21 mouse cellular contexts compared by ENCODE assay signal in the genomic region with DNA sequence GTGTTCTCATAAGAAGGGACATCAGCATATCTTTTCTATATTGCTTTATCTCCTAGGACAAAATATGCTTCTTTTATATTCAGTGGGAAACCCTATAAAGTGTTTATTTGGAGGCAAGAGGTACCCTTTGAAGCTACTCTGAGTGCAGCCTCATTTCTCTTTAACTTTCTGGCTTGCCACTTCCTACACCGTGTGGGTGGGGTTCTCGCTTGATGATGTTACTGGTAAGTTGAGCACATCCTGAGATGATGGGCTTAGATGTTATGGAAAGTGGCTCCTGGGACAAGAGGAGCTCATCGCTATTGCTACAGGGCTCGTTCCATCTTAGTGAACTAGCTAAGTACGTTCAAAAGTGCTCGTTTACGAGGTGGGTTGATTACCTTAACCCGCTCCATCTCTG.
DNase-seq lines count a peak whose midpoint lies in the region; ATAC-seq lines count a peak whose summit lies in the region.
"Had no signal": no experiment of that assay in that cellular context is flagged by ENCODE, and none has a peak within 500 bp of the region (broad histone marks: within the 10 kb centered on the region; RNA-seq: fewer than 3 reads in every experiment).

No protein-coding gene starts in this region.

- ATAC-seq in CD4-positive, CD25-positive, alpha-beta regulatory T cell, adult 4 months, result peak; percentile 34
- ATAC-seq: forebrain, embryonic 13.5 days; intestine, embryonic 15.5 days had no signal

- H3K27me3 ChIP-seq in midbrain, embryonic 10.5 days (ENCODE audit: low read depth, poor library complexity, severe bottlenecking), result no peaks in the 10 kb centered on the region
- H3K27me3 ChIP-seq: embryonic facial prominence, embryonic 13.5 days; forebrain, embryonic 13.5 days; heart, embryonic 13.5 days; hindbrain, embryonic 12.5 days; intestine, embryonic 15.5 days had no signal

- H3K36me3 ChIP-seq in midbrain, embryonic 10.5 days, result no peaks in the 10 kb centered on the region
- H3K36me3 ChIP-seq: embryonic facial prominence, embryonic 13.5 days; G1E; heart, embryonic 13.5 days; hindbrain, embryonic 12.5 days; intestine, embryonic 15.5 days had no signal

- WGBS in midbrain, embryonic 10.5 days, result 95% methylated on average over 8 of the region's 8 CpGs

- intact Hi-C loops in heart, postnatal 14 days (cut with DNase I), result no loop called here

- peak; percentile 18 for DNase-seq in heart, adult 11 months
- DNase-seq in heart, postnatal 14 days, result no peak
- DNase-seq in induced T-regulatory cell, adult 2 months (ENCODE audit: low read depth), result peak; percentile 38
- DNase-seq in thymus, postnatal 25 days, result peak; percentile 27
- DNase-seq in midbrain, embryonic 10.5 days (ENCODE audit: low spot score), result no peak
- no peak for DNase-seq in liver
- DNase-seq in cerebellum, postnatal 36 days, result no peak
- DNase-seq: adrenal gland, adult 8-10 months; adrenal gland, postnatal 36 days; B cell, adult 2 months; cerebellum, adult 8-10 months; gastrocnemius, adult 2 months; gastrocnemius, postnatal 25 days; heart, postnatal 4 days had no signal

- no peak overlapping the region for H3K27ac ChIP-seq in midbrain, embryonic 10.5 days (replicated peaks)
- H3K27ac ChIP-seq: embryonic facial prominence, embryonic 13.5 days; forebrain, embryonic 13.5 days; gastrocnemius, adult 2 months; heart, embryonic 13.5 days; hindbrain, embryonic 12.5 days; intestine, embryonic 15.5 days had no signal

- H3K9me3 ChIP-seq in midbrain, embryonic 10.5 days (replicated peaks), result no peaks in the 10 kb centered on the region
- H3K9me3 ChIP-seq: embryonic facial prominence, embryonic 13.5 days; forebrain, embryonic 13.5 days; G1E; heart, embryonic 13.5 days; hindbrain, embryonic 12.5 days; intestine, embryonic 15.5 days had no signal

- no peaks in the 10 kb centered on the region for H3K4me1 ChIP-seq in midbrain, embryonic 10.5 days
- H3K4me1 ChIP-seq: embryonic facial prominence, embryonic 13.5 days; forebrain, embryonic 13.5 days; heart, embryonic 13.5 days; hindbrain, embryonic 12.5 days; intestine, embryonic 15.5 days had no signal

- H3K4me3 ChIP-seq in midbrain, embryonic 10.5 days, result no peak overlapping the region
- H3K4me3 ChIP-seq: embryonic facial prominence, embryonic 13.5 days; forebrain, embryonic 13.5 days; gastrocnemius, adult 2 months; heart, embryonic 13.5 days; hindbrain, embryonic 12.5 days; intestine, embryonic 15.5 days had no signal

Comparison
In these comparisons a context has a peak if more than half of its experiments do, and no peak if none do; other contexts are left out.
1. DNase-seq: peak in heart, adult 11 months (single experiment), induced T-regulatory cell, adult 2 months (single experiment) and thymus, postnatal 25 days (single experiment); none in heart, postnatal 14 days (0 of 2), midbrain, embryonic 10.5 days (single experiment), liver (single experiment) and cerebellum, postnatal 36 days (0 of 2).